Mouse (Mus musculus): Measurements from ENCODE around the gene Cbfb.

- TF ChIP-seq CTCF (IDR thresholded peaks at IDR 0.05; ENCODE audit: low read depth) (no peak), EP300 (IDR thresholded peaks at IDR 0.05; ENCODE audit: low read depth) (no peak)
Observed at GRCm38 (mm10) chr8:105155091-105155745, 15.3 kb upstream of the Cbfb start.
